Mouse (Mus musculus) olfactory bulb, adult 2 months (tissue): ENCODE measurements around the gene Rgs3.

Experiments
- CTCF ChIP-seq: fragments of 200-500 bp; IDR thresholded peaks from 2 replicates; pipeline ENCODE4 v1.5.1; 2012; ENCODE audit warnings: low read depth, mild to moderate bottlenecking, low read length, moderate library complexity; ENCODE audit not compliant: insufficient read depth
- POLR2A ChIP-seq: fragments of 200-500 bp; IDR thresholded peaks from 2 replicates; pipeline ENCODE4 v1.6.1; 2012; ENCODE audit warnings: mild to moderate bottlenecking, low read depth, low read length, moderate library complexity; ENCODE audit not compliant: insufficient read depth

- TF ChIP-seq CTCF (no peak), POLR2A (no peak)
These were observed 83.8 kb downstream of the Rgs3 start for GRCm38 (mm10) chr4:62643401-62643800.
